Mouse (Mus musculus): Measurements from ENCODE around the gene Hspd1. TPM values are rescaled to one million over a fixed set of nuclear protein-coding genes. Genes with fewer than 3 reads are reported as not detected.
"Not testable (repeated sequence)": the region's sequence is repeated elsewhere in the genome, so short reads cannot be mapped to it uniquely, and the experiment has no call there.

Hspd1 gene
- total RNA-seq (2021) = 100 to 1,000 TPM; 179 to 181 TPM
- long read RNA-seq, transcript Hspd1-201 (12 exons, 2,423 nt) = major isoform, 161 of 257 reads
- long read RNA-seq, partial matches to known transcripts = 22 of 257 reads
- long read RNA-seq, other reads (novel, unspliced or antisense) = 74 of 257 reads

GRCm38 (mm10) chr1:55087932-55088610, at the start of gene Hspd1, which contains the start of gene Hspe1:
Gene Hspd1 (minus strand): TSS chr1:55088243.
Gene Hspe1 (plus strand): TSS chr1:55088132.
- DNase-seq (ENCODE audit: low spot score in 2 of 2) = peak; percentile 98

GRCm38 (mm10) chr1:55135846-55136245, 47.8 kb upstream of the Hspd1 start:
- DNase-seq (ENCODE audit: low spot score in 2 of 2) = no peak

GRCm38 (mm10) chr1:55134301-55134700, 46.3 kb upstream of the Hspd1 start:
- no peak for DNase-seq (ENCODE audit: low spot score in 2 of 2)

GRCm38 (mm10) chr1:55133173-55133572, 45.1 kb upstream of the Hspd1 start:
- no peak for DNase-seq (ENCODE audit: low spot score in 2 of 2)

- no peak for DNase-seq (ENCODE audit: low spot score in 2 of 2)
Observed at GRCm38 (mm10) chr1:55132308-55132707, 44.3 kb upstream of the Hspd1 start.

- no peak for DNase-seq (ENCODE audit: low spot score in 2 of 2)
Observed at GRCm38 (mm10) chr1:55131424-55132014, 43.5 kb upstream of the Hspd1 start.

GRCm38 (mm10) chr1:55130943-55131401, 42.9 kb upstream of the Hspd1 start, which contains the start of gene Mob4:
Gene Mob4 (plus strand): TSS chr1:55131231.
- peak; percentile 87 to 91 for DNase-seq (ENCODE audit: low spot score in 2 of 2)

GRCm38 (mm10) chr1:55130190-55130916, 42.3 kb upstream of the Hspd1 start:
- DNase-seq (ENCODE audit: low spot score in 2 of 2) = no peak

- no peak for DNase-seq (ENCODE audit: low spot score in 2 of 2)
Observed at GRCm38 (mm10) chr1:55129716-55130115, 41.7 kb upstream of the Hspd1 start.

GRCm38 (mm10) chr1:55124136-55124535, 36.1 kb upstream of the Hspd1 start:
- not testable (repeated sequence) for DNase-seq (ENCODE audit: low spot score in 2 of 2)

- no peak for DNase-seq (ENCODE audit: low spot score in 2 of 2)
Observed at GRCm38 (mm10) chr1:55123561-55123960, 35.5 kb upstream of the Hspd1 start.

GRCm38 (mm10) chr1:55123046-55123445, 35.0 kb upstream of the Hspd1 start:
- no peak for DNase-seq (ENCODE audit: low spot score in 2 of 2)

GRCm38 (mm10) chr1:55109066-55109766, 21.2 kb upstream of the Hspd1 start:
- no peak for DNase-seq (ENCODE audit: low spot score in 2 of 2)

- no peak for DNase-seq (ENCODE audit: low spot score in 2 of 2)
Observed at GRCm38 (mm10) chr1:55108473-55108872, 20.4 kb upstream of the Hspd1 start.

GRCm38 (mm10) chr1:55107644-55108043, 19.6 kb upstream of the Hspd1 start:
- no peak for DNase-seq (ENCODE audit: low spot score in 2 of 2)

GRCm38 (mm10) chr1:55106919-55107585, 19.0 kb upstream of the Hspd1 start:
- no peak for DNase-seq (ENCODE audit: low spot score in 2 of 2)

- no peak for DNase-seq (ENCODE audit: low spot score in 2 of 2)
Observed at GRCm38 (mm10) chr1:55092469-55092868, 4.4 kb upstream of the Hspd1 start.

- DNase-seq (ENCODE audit: low spot score in 2 of 2) = no peak
Observed at GRCm38 (mm10) chr1:55092056-55092455, 4.0 kb upstream of the Hspd1 start.

GRCm38 (mm10) chr1:55089498-55090064, 1.5 kb upstream of the Hspd1 start:
- DNase-seq (ENCODE audit: low spot score in 2 of 2) = no peak
